Mouse (Mus musculus): Measurements from ENCODE around the gene Hes1.

- TF ChIP-seq GATA1 (IDR thresholded peaks at IDR 0.05; ENCODE audit: low read length) (no peak), TAL1 (IDR thresholded peaks at IDR 0.05; ENCODE audit: low read length) (no peak)
These were observed 883 bp upstream of the Hes1 start for GRCm38 (mm10) chr16:30063121-30063881.

Data from erythroblast, embryonic 14.5 days (primary cell).